Mouse (Mus musculus) hematopoietic stem cell, adult 5-6 weeks (primary cell): ENCODE measurements around the gene Creb1. TPM values are rescaled to one million over a fixed set of nuclear protein-coding genes. Genes with fewer than 3 reads are reported as not detected.
A peak's percentile ranks its signal among the peaks of the same experiment; 100 is the strongest.
"Not testable (repeated sequence)": the region's sequence is repeated elsewhere in the genome, so short reads cannot be mapped to it uniquely, and the experiment has no call there.

ENCODE experiments used
- ATAC-seq, 2 experiments: fragments of 125-278 bp in 1 of 2; replicated peaks in 1 of 2; 2 replicates each; pipeline ENCODE4 v1.8.0; 2016 to 2017; ENCODE audit warnings: inconsistent platforms in 2 of 2, mild to moderate bottlenecking in 2 of 2, moderate number of reproducible peaks in 2 of 2, low read depth in 1 of 2, moderate TSS enrichment in 1 of 2; ENCODE audit not compliant: low FRiP score in 2 of 2, poor library complexity in 2 of 2, severe bottlenecking in 2 of 2, insufficient read depth in 1 of 2, low TSS enrichment in 1 of 2
- total RNA-seq: library from RNA; stranded (forward); fragments of 172-1452, 232-1000 nt; gene quantifications from 2 replicates; pipeline ENCODE4 v1.2.3, GENCODE M21; 2017

Gene Creb1
- total RNA-seq, 1 experiment from 2014 or later = 94.5 TPM

DNA sequence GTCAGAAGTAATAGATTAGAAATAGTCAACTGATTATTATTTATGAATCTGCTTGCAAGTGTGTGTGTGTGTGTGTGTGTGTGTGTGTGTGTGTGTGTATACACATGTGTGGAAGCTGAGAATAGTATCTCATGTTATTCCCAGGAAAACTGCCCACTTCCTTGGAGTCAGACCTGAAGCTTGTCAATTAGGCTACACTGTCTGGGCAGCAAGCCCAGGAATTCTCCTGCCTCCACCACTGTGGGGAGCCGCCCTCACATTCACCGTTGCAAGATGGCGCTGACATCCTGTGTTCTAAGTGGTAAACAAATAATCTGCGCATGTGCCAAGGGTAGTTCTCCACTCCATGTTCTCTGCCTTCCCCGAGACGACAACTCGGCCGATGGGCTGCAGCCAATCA is 110.1 kb downstream of the Creb1 start:
- not testable (repeated sequence) for ATAC-seq

GRCm38 (mm10) chr1:64644513-64644912 is 112.1 kb downstream of the Creb1 start:
- peak; percentile 66 to 71 for ATAC-seq

DNA sequence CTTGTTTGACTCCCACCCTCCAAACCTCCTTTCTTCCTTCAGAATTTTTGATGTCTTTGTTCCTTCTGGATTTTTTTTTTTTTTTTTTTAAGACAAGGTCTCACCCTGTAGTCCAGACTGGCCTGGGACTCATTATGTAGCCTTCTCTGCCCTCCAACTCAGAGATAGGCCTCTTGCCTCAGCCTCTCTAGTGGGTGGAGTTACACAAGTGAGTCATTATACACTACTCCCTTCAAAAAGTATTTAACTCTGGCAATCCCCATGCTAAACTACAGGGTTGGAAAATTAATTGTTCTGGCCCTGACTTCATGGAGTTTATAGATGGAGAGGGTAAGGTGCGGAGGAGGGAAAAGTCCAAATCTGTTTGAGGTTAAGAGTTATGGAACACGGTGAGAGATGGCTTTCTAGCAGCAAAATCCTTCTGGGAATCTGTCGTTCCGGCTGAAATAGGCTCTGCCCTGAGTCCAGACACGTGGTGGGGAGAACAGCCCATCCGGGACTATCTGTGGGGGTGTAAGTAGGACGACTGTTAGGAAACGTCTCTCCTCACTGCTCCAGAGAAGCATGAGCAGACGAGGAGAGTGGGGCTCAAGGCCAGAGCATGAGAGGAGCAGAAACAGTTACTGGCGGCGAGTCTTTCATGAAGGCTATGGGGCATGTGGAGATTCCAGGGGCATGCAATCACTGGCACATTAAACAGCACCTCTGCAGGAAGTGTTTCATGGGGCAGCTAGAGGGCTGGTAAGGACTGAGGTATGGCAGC is 117.1 kb downstream of the Creb1 start:
- no peak for ATAC-seq

- ATAC-seq = no peak
These were observed 121.3 kb downstream of the Creb1 start for GRCm38 (mm10) chr1:64653701-64654100.

Other genes with a start within 250 kb of the Creb1 start
- gene Mettl21a, start 84.6 kb downstream of the Creb1 start, total RNA-seq = 14.5 and 16.8 TPM in 2 replicates
- 3.9 and 6.2 TPM in 2 replicates for gene Ccnyl1, start 157.8 kb downstream of the Creb1 start, total RNA-seq
- 4.2 and 4.3 TPM in 2 replicates for gene Fzd5, start 205.1 kb downstream of the Creb1 start, total RNA-seq